Mouse (Mus musculus): ENCODE measurements around the gene Bsnd. TPM values are rescaled to one million over a fixed set of nuclear protein-coding genes. Genes with fewer than 3 reads are reported as not detected.
A peak's percentile ranks its signal among the peaks of the same experiment; 100 is the strongest.

Gene Bsnd
- 0.35 and 0.38 TPM in 2 replicates for polyA plus RNA-seq (2015; fragmentation: Nextera tagmentation; extraction: Ambion mirVana)

- TF ChIP-seq CTCF (IDR thresholded peaks at IDR 0.05; ENCODE audit: low read depth) (no peak), EP300 (optimal IDR thresholded peaks at IDR 0.05) (no peak)
- ATAC-seq (ENCODE audit: low FRiP score, low TSS enrichment) (peak; percentile 69), DNase-seq (ENCODE audit: low spot score) (peak; percentile 48)
- Histone ChIP-seq H3K36me3 (ENCODE audit: control insufficient read depth, insufficient read depth, low read length) (no peaks in the 10 kb centered on the region), H3K4me2 (replicated peaks; ENCODE audit: low read depth) (no peak within 1 kb of the TSS), H3K4me3 (ENCODE audit: low read depth, low read length) (no peak within 1 kb of the TSS), H3K4me1 (replicated peaks; ENCODE audit: control insufficient read depth, insufficient read depth) (no peaks in the 10 kb centered on the region), H3K9ac (ENCODE audit: low read length) (no peak within 1 kb of the TSS), H3K27ac (replicated peaks) (no peak within 1 kb of the TSS), H3K27me3 (ENCODE audit: control insufficient read depth, insufficient read depth, low read length) (no peaks in the 10 kb centered on the region), H3K9me3 (ENCODE audit: control insufficient read depth, low read length) (no peaks in the 10 kb centered on the region)
- 53% methylated on average over 3 of the region's 3 CpGs for WGBS
Measured at GRCm38 (mm10) chr4:106492116-106492515, at the start of gene Bsnd. Gene Bsnd (minus strand): TSS chr4:106492283.

DNA sequence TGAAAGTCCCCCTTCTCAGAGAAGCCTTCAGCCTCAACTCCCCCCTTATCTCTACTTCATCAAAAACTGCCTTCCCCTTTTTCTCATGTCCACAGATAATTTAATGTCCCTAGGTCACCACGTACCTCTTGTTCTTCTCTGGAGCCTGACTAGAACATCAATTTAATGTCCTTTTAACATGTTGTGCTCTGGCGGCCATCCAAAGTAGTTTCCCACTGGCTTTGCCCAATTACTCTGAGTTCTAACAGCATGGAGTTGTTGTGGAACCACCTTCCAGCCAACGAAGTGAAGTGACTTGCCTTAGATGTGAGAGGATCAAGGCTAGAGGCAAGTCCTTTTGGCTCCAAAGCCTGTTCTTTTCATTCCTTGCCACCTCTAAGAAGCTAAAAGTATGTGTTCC lies 49.4 kb upstream of the Bsnd start:
- H3K4me3 ChIP-seq (ENCODE audit: low read depth, low read length), result no peak overlapping the region
- no peaks in the 10 kb centered on the region for H3K4me1 ChIP-seq (replicated peaks; ENCODE audit: control insufficient read depth, insufficient read depth)
- H3K4me2 ChIP-seq (replicated peaks; ENCODE audit: low read depth), result no peak overlapping the region
- DNase-seq (ENCODE audit: low spot score) (no peak), ATAC-seq (ENCODE audit: low FRiP score, low TSS enrichment) (no peak)
- H3K9ac ChIP-seq (ENCODE audit: low read length), result no peak overlapping the region
- H3K27me3 ChIP-seq (ENCODE audit: control insufficient read depth, insufficient read depth, low read length), result no peaks in the 10 kb centered on the region
- WGBS, result 57% methylated on average over 3 of the region's 3 CpGs
- no peak overlapping the region for H3K27ac ChIP-seq (replicated peaks)
- TF ChIP-seq EP300 (optimal IDR thresholded peaks at IDR 0.05) (no peak), CTCF (IDR thresholded peaks at IDR 0.05; ENCODE audit: low read depth) (no peak)
- no peaks in the 10 kb centered on the region for H3K36me3 ChIP-seq (ENCODE audit: control insufficient read depth, insufficient read depth, low read length)
- no peaks in the 10 kb centered on the region for H3K9me3 ChIP-seq (ENCODE audit: control insufficient read depth, low read length)

DNA sequence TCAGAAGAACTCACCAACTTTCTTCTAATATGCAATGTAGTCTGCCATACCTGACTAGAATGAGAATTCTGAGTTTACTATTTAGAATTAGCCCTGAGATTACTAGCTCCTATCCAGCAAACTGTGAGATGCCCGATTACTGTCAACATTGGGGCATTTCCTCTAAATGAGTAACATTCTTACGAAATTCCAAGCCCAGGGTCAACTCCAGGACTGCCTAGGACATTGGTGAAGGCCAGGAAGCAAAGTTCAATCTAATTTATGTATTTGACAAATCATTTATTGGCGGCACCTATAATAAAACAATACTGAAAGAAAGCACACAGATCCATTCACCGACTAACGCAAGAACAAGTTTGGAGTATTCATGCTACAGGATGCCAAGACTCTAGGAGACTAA lies 47.7 kb upstream of the Bsnd start:
- 90% methylated on average over 5 of the region's 5 CpGs for WGBS
- no peak for ATAC-seq (ENCODE audit: low FRiP score, low TSS enrichment)

GRCm38 (mm10) chr4:106534256-106534655 lies 42.2 kb upstream of the Bsnd start:
- Histone ChIP-seq H3K4me3 (ENCODE audit: low read depth, low read length) (no peak overlapping the region), H3K4me2 (replicated peaks; ENCODE audit: low read depth) (no peak overlapping the region), H3K27me3 (ENCODE audit: control insufficient read depth, insufficient read depth, low read length) (no peaks in the 10 kb centered on the region), H3K9ac (ENCODE audit: low read length) (no peak overlapping the region), H3K9me3 (ENCODE audit: control insufficient read depth, low read length) (no peaks in the 10 kb centered on the region), H3K36me3 (ENCODE audit: control insufficient read depth, insufficient read depth, low read length) (no peaks in the 10 kb centered on the region), H3K27ac (replicated peaks) (no peak overlapping the region), H3K4me1 (replicated peaks; ENCODE audit: control insufficient read depth, insufficient read depth) (no peaks in the 10 kb centered on the region)
- DNase-seq (ENCODE audit: low spot score), result no peak
- 45% methylated on average over 7 of the region's 7 CpGs for WGBS
- TF ChIP-seq CTCF (IDR thresholded peaks at IDR 0.05; ENCODE audit: low read depth) (no peak), EP300 (optimal IDR thresholded peaks at IDR 0.05) (no peak)
- ATAC-seq (ENCODE audit: low FRiP score, low TSS enrichment), result no peak

More for the DNA sequence above, 47.7 kb upstream of the Bsnd start:
- Histone ChIP-seq H3K27me3 (ENCODE audit: control insufficient read depth, insufficient read depth, low read length) (no peaks in the 10 kb centered on the region), H3K36me3 (ENCODE audit: control insufficient read depth, insufficient read depth, low read length) (no peaks in the 10 kb centered on the region), H3K4me1 (replicated peaks; ENCODE audit: control insufficient read depth, insufficient read depth) (no peaks in the 10 kb centered on the region), H3K9ac (ENCODE audit: low read length) (no peak overlapping the region), H3K9me3 (ENCODE audit: control insufficient read depth, low read length) (no peaks in the 10 kb centered on the region), H3K27ac (replicated peaks) (no peak overlapping the region), H3K4me3 (ENCODE audit: low read depth, low read length) (no peak overlapping the region), H3K4me2 (replicated peaks; ENCODE audit: low read depth) (no peak overlapping the region)
- TF ChIP-seq CTCF (IDR thresholded peaks at IDR 0.05; ENCODE audit: low read depth), result no peak
- no peak for TF ChIP-seq EP300 (optimal IDR thresholded peaks at IDR 0.05)
- no peak for DNase-seq (ENCODE audit: low spot score)

DNA sequence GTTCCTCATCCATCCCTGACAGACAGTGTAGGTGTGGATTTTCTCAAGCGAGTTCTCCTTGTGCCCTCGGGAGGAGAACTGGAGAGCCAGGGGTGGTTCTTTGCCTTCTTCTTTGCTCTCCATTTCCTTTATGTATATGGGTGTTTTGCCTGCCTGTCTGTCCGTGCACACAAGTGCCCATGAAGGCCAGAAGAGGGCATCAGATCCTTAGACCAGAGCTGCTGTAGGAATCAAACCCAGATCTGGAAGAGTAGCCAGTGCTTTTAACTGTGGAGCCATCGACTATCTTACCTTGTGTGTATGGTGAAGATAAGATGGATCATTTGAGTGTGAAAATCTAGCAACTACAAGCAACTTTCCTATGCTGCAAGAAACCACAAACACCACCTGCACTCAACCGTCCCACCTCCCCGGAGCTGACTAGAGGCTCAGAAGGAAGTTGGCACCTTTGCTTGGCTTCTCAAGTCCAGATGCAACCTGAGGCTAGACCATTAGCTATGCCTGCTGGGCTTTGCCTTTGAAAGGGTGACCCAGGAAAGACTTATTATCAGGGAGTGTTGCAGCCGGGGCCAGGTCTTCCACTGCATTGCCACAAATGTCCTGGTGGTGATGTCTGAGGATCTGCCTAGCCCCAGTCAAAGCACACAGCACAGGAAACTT lies 41.5 kb upstream of the Bsnd start:
- Histone ChIP-seq H3K27ac (replicated peaks) (no peak overlapping the region), H3K4me1 (replicated peaks; ENCODE audit: control insufficient read depth, insufficient read depth) (no peaks in the 10 kb centered on the region), H3K9me3 (ENCODE audit: control insufficient read depth, low read length) (no peaks in the 10 kb centered on the region), H3K27me3 (ENCODE audit: control insufficient read depth, insufficient read depth, low read length) (no peaks in the 10 kb centered on the region), H3K4me3 (ENCODE audit: low read depth, low read length) (no peak overlapping the region), H3K36me3 (ENCODE audit: control insufficient read depth, insufficient read depth, low read length) (no peaks in the 10 kb centered on the region), H3K4me2 (replicated peaks; ENCODE audit: low read depth) (no peak overlapping the region), H3K9ac (ENCODE audit: low read length) (no peak overlapping the region)
- ATAC-seq (ENCODE audit: low FRiP score, low TSS enrichment) (no peak), DNase-seq (ENCODE audit: low spot score) (no peak)
- TF ChIP-seq CTCF (IDR thresholded peaks at IDR 0.05; ENCODE audit: low read depth), result peak; percentile 70
- TF ChIP-seq EP300 (optimal IDR thresholded peaks at IDR 0.05), result no peak
- 40% methylated on average over 7 of the region's 7 CpGs for WGBS

- no peak overlapping the region for H3K9ac ChIP-seq (ENCODE audit: low read length)
- no peak overlapping the region for H3K4me2 ChIP-seq (replicated peaks; ENCODE audit: low read depth)
- no peak for TF ChIP-seq EP300 (optimal IDR thresholded peaks at IDR 0.05)
- TF ChIP-seq CTCF (IDR thresholded peaks at IDR 0.05; ENCODE audit: low read depth), result no peak
- no peak overlapping the region for H3K27ac ChIP-seq (replicated peaks)
- no peaks in the 10 kb centered on the region for H3K36me3 ChIP-seq (ENCODE audit: control insufficient read depth, insufficient read depth, low read length)
- H3K27me3 ChIP-seq (ENCODE audit: control insufficient read depth, insufficient read depth, low read length), result no peaks in the 10 kb centered on the region
- ATAC-seq (ENCODE audit: low FRiP score, low TSS enrichment), result peak; percentile 31; the same call in 1 of the 2 replicates
- no peaks in the 10 kb centered on the region for H3K9me3 ChIP-seq (ENCODE audit: control insufficient read depth, low read length)
- no peak for DNase-seq (ENCODE audit: low spot score)
- H3K4me1 ChIP-seq (replicated peaks; ENCODE audit: control insufficient read depth, insufficient read depth), result no peaks in the 10 kb centered on the region
- WGBS, result 67% methylated on average over 9 of the region's 9 CpGs
- H3K4me3 ChIP-seq (ENCODE audit: low read depth, low read length), result no peak overlapping the region
Measured at GRCm38 (mm10) chr4:106530113-106530482, 38.0 kb upstream of the Bsnd start.

Data from stomach, postnatal 0 days (tissue).